Mouse (Mus musculus) kidney, postnatal 36 days (tissue): Measurements from ENCODE around the gene Ctnnb1.

Experiments
- DNase-seq, 2 experiments: peaks; one replicate each; pipeline ENCODE4 v3.0.0; 2021 to 2022; ENCODE audit warnings: mixed read lengths in 2 of 2

Gene Ctnnb1

GRCm38 (mm10) chr9:120930021-120930420, 1.0 kb downstream of the Ctnnb1 start:
- DNase-seq: no peak

GRCm38 (mm10) chr9:120930811-120931210, 1.8 kb downstream of the Ctnnb1 start:
- no peak for DNase-seq

GRCm38 (mm10) chr9:120932371-120932770, 3.4 kb downstream of the Ctnnb1 start:
- no peak for DNase-seq

- DNase-seq: peak; percentile 94 to 98
These were observed 4.0 kb downstream of the Ctnnb1 start for GRCm38 (mm10) chr9:120932797-120933586.

- DNase-seq: peak in 1 of 2 experiments; percentile 83
These were observed 4.5 kb downstream of the Ctnnb1 start for GRCm38 (mm10) chr9:120933587-120933885.

GRCm38 (mm10) chr9:120933886-120934758, 5.1 kb downstream of the Ctnnb1 start:
- peak in 1 of 2 experiments; percentile 61 for DNase-seq

- DNase-seq: peak; percentile 51 to 70
These were observed 6.0 kb downstream of the Ctnnb1 start for GRCm38 (mm10) chr9:120934821-120935633.

- no peak for DNase-seq
These were observed 6.6 kb downstream of the Ctnnb1 start for GRCm38 (mm10) chr9:120935634-120935922.

- peak; percentile 73 to 87 for DNase-seq
These were observed 7.3 kb downstream of the Ctnnb1 start for GRCm38 (mm10) chr9:120936351-120936750.

- DNase-seq: no peak
These were observed 11.8 kb downstream of the Ctnnb1 start for GRCm38 (mm10) chr9:120940858-120941257.

- no peak for DNase-seq
These were observed 14.7 kb downstream of the Ctnnb1 start for GRCm38 (mm10) chr9:120943757-120944156.

GRCm38 (mm10) chr9:120944211-120944610, 15.2 kb downstream of the Ctnnb1 start:
- DNase-seq: no peak

GRCm38 (mm10) chr9:120946131-120946530, 17.1 kb downstream of the Ctnnb1 start:
- no peak for DNase-seq

GRCm38 (mm10) chr9:120948832-120949231, 19.8 kb downstream of the Ctnnb1 start:
- no peak for DNase-seq

- DNase-seq: no peak
These were observed 21.7 kb downstream of the Ctnnb1 start for GRCm38 (mm10) chr9:120950761-120951160.

GRCm38 (mm10) chr9:120951947-120952346, 22.9 kb downstream of the Ctnnb1 start:
- DNase-seq: no peak

GRCm38 (mm10) chr9:120958051-120958450, 29.0 kb downstream of the Ctnnb1 start:
- no peak for DNase-seq

GRCm38 (mm10) chr9:120958560-120958959, 29.5 kb downstream of the Ctnnb1 start:
- DNase-seq: peak in 1 of 2 experiments; percentile 57

- DNase-seq: no peak
These were observed 30.2 kb downstream of the Ctnnb1 start for GRCm38 (mm10) chr9:120959225-120959624.

GRCm38 (mm10) chr9:120960611-120961010, 31.6 kb downstream of the Ctnnb1 start:
- DNase-seq: no peak

- no peak for DNase-seq
These were observed 32.5 kb downstream of the Ctnnb1 start for GRCm38 (mm10) chr9:120961466-120961865.

GRCm38 (mm10) chr9:120961969-120962700, 33.1 kb downstream of the Ctnnb1 start:
- peak; percentile 75 to 82 for DNase-seq
